Mouse (Mus musculus): ENCODE data around the gene Sema4b. TPM values are rescaled to one million over a fixed set of nuclear protein-coding genes. Genes with fewer than 3 reads are reported as not detected.

Gene Sema4b
- polyA plus RNA-seq, 1 experiment from 2014 or later, result 23.9 TPM

DNA sequence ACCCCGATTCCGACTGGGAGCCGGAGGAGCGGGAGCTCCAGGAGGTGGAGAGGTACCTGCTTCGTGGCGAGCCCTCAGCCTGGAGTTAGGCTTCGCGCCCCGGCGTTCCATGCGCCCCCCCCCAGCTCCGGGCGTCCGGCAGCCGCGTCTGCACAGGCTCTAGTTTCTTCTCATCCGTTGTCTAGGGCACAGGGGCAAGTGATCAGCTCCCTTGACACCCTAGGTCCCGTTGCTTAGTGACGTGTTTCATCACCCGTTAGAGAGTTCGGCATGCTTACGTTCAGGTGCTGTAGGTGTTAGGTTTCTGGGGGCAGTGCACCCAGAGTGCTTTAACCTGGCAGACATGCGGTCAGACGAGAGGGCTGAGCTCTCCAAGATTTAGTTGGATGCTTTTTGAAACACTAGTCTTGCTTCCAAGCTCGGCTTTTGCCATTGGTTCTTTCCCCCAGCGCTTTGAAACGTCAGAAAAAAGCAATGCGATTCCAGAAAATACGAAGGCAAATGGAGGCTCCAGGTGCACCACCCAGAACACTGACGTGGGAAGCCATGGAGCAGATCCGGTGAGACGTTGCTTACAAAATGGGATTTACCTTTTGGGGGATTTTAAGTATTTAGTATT is 74.8 kb downstream of the Sema4b start:
- peaks cover 37% of the 10 kb centered on the region for H3K27me3 ChIP-seq
- H3K27ac ChIP-seq, result peak overlapping the region; percentile 85
- H3K9me3 ChIP-seq, result no peaks in the 10 kb centered on the region
- peak overlapping the region; percentile 90 for H3K9ac ChIP-seq
- H3K4me1 ChIP-seq (replicated peaks), result peaks cover 21% of the 10 kb centered on the region
- peak overlapping the region; percentile 90 for H3K4me3 ChIP-seq
- ATAC-seq (ENCODE audit: low FRiP score), result peak; percentile 72
- H3K36me3 ChIP-seq, result peaks cover 28% of the 10 kb centered on the region
- peak overlapping the region; percentile 92 for H3K4me2 ChIP-seq
- 1% methylated on average over 32 of the region's 32 CpGs for WGBS

DNA sequence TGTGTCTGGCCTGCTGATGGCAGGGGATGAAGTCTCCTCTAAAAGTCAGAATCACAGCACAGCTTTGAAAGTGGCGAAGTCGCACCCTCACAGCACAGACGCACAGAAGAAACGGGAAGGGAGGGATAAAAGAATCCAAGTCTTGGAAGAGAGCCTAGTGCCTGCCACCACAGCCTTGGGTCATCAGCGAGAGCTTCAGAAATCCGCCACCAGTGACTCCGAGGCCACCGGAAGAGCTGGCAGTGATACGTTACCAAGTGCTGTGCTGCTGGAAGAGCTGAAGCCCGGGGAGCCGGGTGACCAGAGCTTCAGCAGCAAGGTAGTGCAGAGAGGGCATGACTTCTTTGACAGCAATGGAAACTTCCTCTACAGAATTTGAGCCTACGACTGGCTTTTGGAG is 78.0 kb downstream of the Sema4b start:
- H3K9me3 ChIP-seq, result no peaks in the 10 kb centered on the region
- H3K9ac ChIP-seq, result no peak overlapping the region
- H3K36me3 ChIP-seq, result peaks cover 35% of the 10 kb centered on the region
- 96% methylated on average over 12 of the region's 12 CpGs for WGBS
- no peak for ATAC-seq (ENCODE audit: low FRiP score)
- no peak overlapping the region for H3K4me2 ChIP-seq
- H3K27ac ChIP-seq, result no peak overlapping the region
- peaks cover 6% of the 10 kb centered on the region for H3K27me3 ChIP-seq
- peaks cover 30% of the 10 kb centered on the region for H3K4me1 ChIP-seq (replicated peaks)
- no peak overlapping the region for H3K4me3 ChIP-seq

DNA sequence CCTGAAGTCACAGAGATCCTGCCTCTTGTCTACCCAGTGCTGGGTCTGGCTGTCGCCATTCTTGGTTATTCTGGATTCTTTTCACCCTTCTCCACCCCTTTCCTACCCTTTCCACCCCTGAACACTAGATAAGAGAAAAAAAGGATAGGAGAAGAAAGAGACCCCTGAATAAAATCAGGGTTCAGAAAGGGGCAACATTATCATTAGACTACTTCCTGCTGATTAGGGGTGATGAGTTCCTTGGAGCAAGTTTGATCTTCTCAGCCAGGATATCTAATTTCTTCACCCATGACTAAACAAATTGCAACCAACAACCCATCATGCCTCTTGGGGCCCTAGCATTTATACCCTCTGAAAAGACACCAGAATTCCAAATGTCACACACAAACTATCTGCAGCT is 81.1 kb downstream of the Sema4b start:
- Histone ChIP-seq H3K27me3 (no peaks in the 10 kb centered on the region), H3K4me2 (no peak overlapping the region), H3K4me3 (no peak overlapping the region), H3K27ac (no peak overlapping the region), H3K4me1 (replicated peaks) (peaks cover 33% of the 10 kb centered on the region), H3K9me3 (no peaks in the 10 kb centered on the region), H3K9ac (no peak overlapping the region), H3K36me3 (peaks cover 44% of the 10 kb centered on the region)
- no peak for ATAC-seq (ENCODE audit: low FRiP score)
- 75% methylated on average over 1 of the region's 1 CpGs for WGBS

DNA sequence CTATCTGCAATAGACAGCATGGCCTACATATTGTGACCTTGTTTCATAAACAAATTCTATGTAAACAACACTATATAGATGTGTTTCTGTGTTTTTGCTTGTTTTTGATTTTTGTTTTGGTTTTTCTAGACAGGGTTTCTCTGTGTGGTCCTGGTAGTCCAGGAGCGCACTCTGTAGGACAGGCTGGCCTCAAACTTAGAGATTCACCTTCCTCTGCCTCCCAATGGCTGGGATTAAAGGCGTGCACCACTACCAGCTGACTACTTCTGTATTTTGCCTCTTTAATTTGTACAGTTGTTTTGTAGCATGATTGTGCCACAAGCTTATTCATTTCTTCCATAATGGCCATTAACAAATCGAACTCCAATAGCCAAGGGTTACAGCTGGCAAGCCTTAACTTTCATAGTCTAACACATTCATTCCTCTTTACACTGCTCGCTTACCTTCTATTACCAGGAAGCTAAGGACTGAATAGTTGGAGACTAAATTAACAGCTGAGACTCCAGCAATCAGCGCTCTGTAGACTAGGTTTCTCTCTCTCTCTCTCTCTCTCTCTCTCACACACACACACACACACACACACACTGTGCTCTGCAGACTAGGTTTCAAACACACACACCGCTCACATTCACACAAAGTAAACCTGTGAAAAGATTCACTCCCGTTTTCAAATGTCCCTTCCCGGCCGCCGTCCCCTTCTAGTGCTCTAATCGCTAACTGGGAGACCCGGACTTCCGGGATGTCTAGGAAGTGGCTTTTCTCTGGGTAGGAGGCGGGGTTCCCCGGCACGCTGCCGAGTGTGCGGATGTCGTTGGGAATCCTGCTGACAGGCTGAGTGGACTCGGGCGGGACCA is 82.5 kb downstream of the Sema4b start, which contains the start of gene Vps33b:
TSS of gene Vps33b (plus strand) at position 753 of the 854 bp plus-strand sequence.
- H3K27ac ChIP-seq, result peak within 1 kb of the TSS; percentile 85
- H3K27me3 ChIP-seq, result no peaks in the 10 kb centered on the region
- peak within 1 kb of the TSS; percentile 89 for H3K4me3 ChIP-seq
- 5% methylated on average over 21 of the region's 21 CpGs for WGBS
- ATAC-seq (ENCODE audit: low FRiP score), result peak; percentile 93
- peaks cover 27% of the 10 kb centered on the region for H3K4me1 ChIP-seq (replicated peaks)
- H3K36me3 ChIP-seq, result peaks cover 53% of the 10 kb centered on the region
- peaks cover 2% of the 10 kb centered on the region for H3K9me3 ChIP-seq
- H3K9ac ChIP-seq, result peak within 1 kb of the TSS; percentile 89
- H3K4me2 ChIP-seq, result peak within 1 kb of the TSS; percentile 95

DNA sequence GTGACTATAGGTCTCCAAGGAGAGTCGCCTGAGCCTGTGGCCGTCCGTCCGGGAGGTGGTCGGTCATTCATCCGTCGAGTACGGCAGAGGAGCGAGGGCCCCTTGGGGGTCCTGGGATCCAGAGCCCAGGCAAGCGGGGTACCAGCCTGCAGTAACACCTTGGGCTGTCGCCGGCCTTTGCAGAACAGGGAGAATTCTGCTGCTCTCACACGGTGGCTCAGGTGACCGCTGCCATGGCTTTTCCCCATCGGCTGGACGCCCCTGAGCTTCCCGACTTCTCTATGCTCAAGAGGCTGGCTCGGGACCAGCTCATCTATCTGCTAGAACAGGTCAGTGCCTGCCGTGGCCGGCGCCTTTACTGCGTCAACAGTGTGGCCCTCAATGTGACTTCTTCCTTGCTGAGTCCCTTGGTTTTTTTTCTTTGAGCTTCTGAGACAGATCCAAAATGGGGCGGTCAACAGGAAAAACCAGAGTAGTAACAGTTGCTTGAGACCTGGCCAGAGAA is 83.2 kb downstream of the Sema4b start:
- Histone ChIP-seq H3K27ac (peak overlapping the region; percentile 85), H3K9ac (peak overlapping the region; percentile 89), H3K27me3 (no peaks in the 10 kb centered on the region), H3K4me1 (replicated peaks) (peaks cover 27% of the 10 kb centered on the region), H3K4me2 (peak overlapping the region; percentile 95), H3K4me3 (peak overlapping the region; percentile 89), H3K36me3 (peaks cover 53% of the 10 kb centered on the region), H3K9me3 (peaks cover 8% of the 10 kb centered on the region)
- WGBS, result 1% methylated on average over 23 of the region's 23 CpGs
- no peak; the same call in 1 of the 2 replicates for ATAC-seq (ENCODE audit: low FRiP score)

DNA sequence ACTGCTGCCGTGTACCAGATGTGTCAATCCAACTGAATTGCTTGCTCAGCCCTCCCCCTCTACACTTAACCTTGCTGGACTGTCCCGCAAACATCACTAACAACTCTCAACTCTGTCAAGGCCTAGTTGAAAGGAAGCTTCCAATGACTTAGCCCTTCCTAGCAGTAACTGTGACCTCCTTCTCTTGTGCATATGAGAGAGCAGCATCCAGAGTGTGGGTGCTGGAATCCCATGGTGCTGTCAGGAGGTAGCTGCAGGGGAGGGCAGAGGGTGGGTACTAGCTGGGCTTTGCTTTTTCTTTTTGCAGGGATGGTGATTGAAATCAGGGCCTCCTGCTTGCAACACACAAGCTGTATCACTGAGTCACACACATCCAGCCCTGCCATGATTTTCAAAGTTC is 86.8 kb downstream of the Sema4b start:
- peaks cover 14% of the 10 kb centered on the region for H3K9me3 ChIP-seq
- H3K27me3 ChIP-seq, result no peaks in the 10 kb centered on the region
- ATAC-seq (ENCODE audit: low FRiP score), result no peak
- peaks cover 64% of the 10 kb centered on the region for H3K36me3 ChIP-seq
- H3K27ac ChIP-seq, result no peak overlapping the region
- H3K4me1 ChIP-seq (replicated peaks), result peaks cover 25% of the 10 kb centered on the region
- whole genome bisulfite sequencing, result 95% methylated on average over 2 of the region's 2 CpGs
- H3K9ac ChIP-seq, result no peak overlapping the region
- H3K4me3 ChIP-seq, result no peak overlapping the region
- H3K4me2 ChIP-seq, result no peak overlapping the region

Other genes starting within 250 kb of the Sema4b start
- gene Zfp710, start 162.0 kb upstream of the Sema4b start, polyA plus RNA-seq (2015; fragmentation: Nextera tagmentation; extraction: Ambion mirVana), result 18.3 and 18.5 TPM in 2 replicates
- gene Idh2, start 71.4 kb upstream of the Sema4b start, polyA plus RNA-seq (2015; fragmentation: Nextera tagmentation; extraction: Ambion mirVana), result 237 and 256 TPM in 2 replicates
- gene Cib1, start 46.0 kb downstream of the Sema4b start, polyA plus RNA-seq (2015; fragmentation: Nextera tagmentation; extraction: Ambion mirVana), result 35.0 and 38.1 TPM in 2 replicates
- gene Gdpgp1, start 46.0 kb downstream of the Sema4b start, polyA plus RNA-seq (2015; fragmentation: Nextera tagmentation; extraction: Ambion mirVana), result 4.1 and 5.3 TPM in 2 replicates
- gene Ttll13, start 59.5 kb downstream of the Sema4b start, polyA plus RNA-seq (2015; fragmentation: Nextera tagmentation; extraction: Ambion mirVana), result 1.7 and 2.1 TPM in 2 replicates
- gene Ngrn, start 74.4 kb downstream of the Sema4b start, polyA plus RNA-seq (2015; fragmentation: Nextera tagmentation; extraction: Ambion mirVana), result 60.3 and 62.3 TPM in 2 replicates
- gene Vps33b, start 82.8 kb downstream of the Sema4b start, polyA plus RNA-seq (2015; fragmentation: Nextera tagmentation; extraction: Ambion mirVana), result 21.8 and 23.4 TPM in 2 replicates
- 43.5 and 46.8 TPM in 2 replicates for gene Prc1, start 107.6 kb downstream of the Sema4b start, polyA plus RNA-seq (2015; fragmentation: Nextera tagmentation; extraction: Ambion mirVana)
- gene Rccd1, start 137.6 kb downstream of the Sema4b start, polyA plus RNA-seq (2015; fragmentation: Nextera tagmentation; extraction: Ambion mirVana), result 14.5 and 16.1 TPM in 2 replicates
- gene Unc45a, start 154.2 kb downstream of the Sema4b start, polyA plus RNA-seq (2015; fragmentation: Nextera tagmentation; extraction: Ambion mirVana), result 55.5 and 61.5 TPM in 2 replicates
- 19.6 and 21.4 TPM in 2 replicates for gene Hddc3, start 156.3 kb downstream of the Sema4b start, polyA plus RNA-seq (2015; fragmentation: Nextera tagmentation; extraction: Ambion mirVana)
- gene Man2a2, start 184.5 kb downstream of the Sema4b start, polyA plus RNA-seq (2015; fragmentation: Nextera tagmentation; extraction: Ambion mirVana), result 20.8 and 23.4 TPM in 2 replicates
- gene Fes, start 201.1 kb downstream of the Sema4b start, polyA plus RNA-seq (2015; fragmentation: Nextera tagmentation; extraction: Ambion mirVana), result 6.1 and 6.9 TPM in 2 replicates
- 4.0 and 4.7 TPM in 2 replicates for gene Furin, start 218.6 kb downstream of the Sema4b start, polyA plus RNA-seq (2015; fragmentation: Nextera tagmentation; extraction: Ambion mirVana)

All from hindbrain, embryonic 13.5 days (tissue).